Mouse (Mus musculus) kidney, adult 2 months (tissue): ENCODE data around the gene Avil.

Experiments
- CTCF ChIP-seq: fragments of 200-500 bp; conservative IDR thresholded peaks from 2 replicates; pipeline ENCODE4 v1.5.1; 2011; ENCODE audit warnings: low read depth, mild to moderate bottlenecking, control low read depth, low read length, moderate library complexity, mixed read lengths; ENCODE audit not compliant: insufficient read depth, insufficient read length
- POLR2A ChIP-seq: fragments of 200-500 bp; IDR thresholded peaks from one replicate; pipeline ENCODE4 v1.6.1; 2011; ENCODE audit warnings: low read depth, low read length, control low read depth

GRCm38 (mm10) chr10:127036273-127036672 lies 35.8 kb downstream of the Avil start:
- TF ChIP-seq CTCF = no peak
- no peak for TF ChIP-seq POLR2A
